Mouse (Mus musculus) kidney, postnatal 14 days (tissue): ENCODE measurements around the gene Depdc1a.
"Not testable (repeated sequence)": the region's sequence is repeated elsewhere in the genome, so short reads cannot be mapped to it uniquely, and the experiment has no call there.

ENCODE experiments used
- DNase-seq: peaks from one replicate; pipeline ENCODE4 v3.0.0; 2022; ENCODE audit warnings: mixed read lengths

The Depdc1a gene

GRCm38 (mm10) chr3:159495243-159495801 lies at the start of gene Depdc1a:
Gene Depdc1a, plus strand, starts transcription at chr3:159495433.
- peak; percentile 94 for DNase-seq

- no peak for DNase-seq
These were observed 25.2 kb upstream of the Depdc1a start for GRCm38 (mm10) chr3:159470059-159470458.

GRCm38 (mm10) chr3:159475465-159475864 lies 19.8 kb upstream of the Depdc1a start:
- no peak for DNase-seq

GRCm38 (mm10) chr3:159477250-159477962 lies 17.8 kb upstream of the Depdc1a start:
- no peak for DNase-seq

- DNase-seq, result not testable (repeated sequence)
These were observed 524 bp upstream of the Depdc1a start for GRCm38 (mm10) chr3:159494709-159495108.

GRCm38 (mm10) chr3:159508899-159509298 lies 13.7 kb downstream of the Depdc1a start:
- no peak for DNase-seq

GRCm38 (mm10) chr3:159528563-159528962 lies 33.3 kb downstream of the Depdc1a start:
- no peak for DNase-seq

- DNase-seq, result no peak
These were observed 53.1 kb downstream of the Depdc1a start for GRCm38 (mm10) chr3:159548303-159548702.

GRCm38 (mm10) chr3:159550224-159550623 lies 55.0 kb downstream of the Depdc1a start:
- DNase-seq, result no peak
